Mouse (Mus musculus) hindbrain, embryonic 12.5 days (tissue): ENCODE measurements around the gene Sfxn1. TPM values are rescaled to one million over a fixed set of nuclear protein-coding genes. Genes with fewer than 3 reads are reported as not detected.
A peak's percentile ranks its signal among the peaks of the same experiment; 100 is the strongest.

ENCODE experiments used
- ATAC-seq: fragments of 200-750 bp; cut with Nextera tagmentation; 2 replicates; pipeline ENCODE4 v1.8.0; 2017; ENCODE audit warnings: moderate TSS enrichment; ENCODE audit not compliant: low FRiP score
- H3K27ac ChIP-seq: fragments of 300-500 bp; sonication (generic); 2 replicates; pipeline ENCODE4 v1.5.1; 2016; ENCODE audit warnings: mild to moderate bottlenecking
- H3K27me3 ChIP-seq: fragments of 300-500 bp; sonication (generic); 2 replicates; pipeline ENCODE4 v1.6.1; 2016; ENCODE audit warnings: mild to moderate bottlenecking
- H3K36me3 ChIP-seq: fragments of 300-500 bp; sonication (generic); 2 replicates; pipeline ENCODE4 v1.6.1; 2016; ENCODE audit warnings: mild to moderate bottlenecking
- H3K4me1 ChIP-seq: fragments of 300-500 bp; sonication (generic); 2 replicates; pipeline ENCODE4 v1.6.1; 2016
- H3K4me2 ChIP-seq: fragments of 300-500 bp; sonication (generic); replicated peaks from 2 replicates; pipeline ENCODE4 v1.6.1; 2016; ENCODE audit warnings: mild to moderate bottlenecking
- H3K4me3 ChIP-seq: fragments of 300-500 bp; sonication (generic); 2 replicates; pipeline ENCODE4 v1.5.1; 2016; ENCODE audit warnings: mild to moderate bottlenecking
- H3K9ac ChIP-seq: fragments of 300-500 bp; sonication (generic); 2 replicates; pipeline ENCODE4 v1.6.1; 2016; ENCODE audit warnings: mild to moderate bottlenecking, moderate library complexity
- H3K9me3 ChIP-seq: fragments of 300-500 bp; sonication (generic); replicated peaks from 2 replicates; pipeline ENCODE4 v1.6.1; 2016; ENCODE audit warnings: mild to moderate bottlenecking
- WGBS: fragments of 180-500 bp; shearing (Covaris S2); methylation state at CpG from one replicate; pipeline ENCODE4 v1.1.7; 2016; 5-methylcytosine and 5-hydroxymethylcytosine counted together
- polyA plus RNA-seq: library from polyadenylated mRNA; unstranded; fragments of >200 nt; fragmentation: Nextera tagmentation; extraction: Ambion mirVana; gene quantifications from 2 replicates; pipeline ENCODE4 v1.2.1, GENCODE M21; 2016

The Sfxn1 gene
- polyA plus RNA-seq, 1 experiment from 2014 or later: 72.6 TPM

DNA sequence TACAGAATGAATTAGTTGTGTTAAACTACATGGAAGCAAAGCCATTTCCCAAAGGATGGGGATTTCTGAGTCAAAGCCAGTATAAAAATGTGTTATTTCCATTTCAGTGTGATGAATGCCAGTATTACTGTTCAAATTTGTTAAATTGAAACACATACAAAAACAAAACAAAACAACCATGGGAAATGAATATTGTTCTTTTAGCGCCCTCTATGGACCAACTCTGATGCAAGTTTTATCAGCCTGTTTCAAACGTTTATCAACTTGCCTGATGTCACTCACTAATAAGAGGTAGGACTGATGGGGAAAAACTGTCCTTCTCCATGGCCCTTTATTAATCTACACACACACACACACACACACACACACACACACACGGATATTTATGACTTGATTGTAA is 8.4 kb upstream of the Sfxn1 start:
- ATAC-seq: no peak
- 3% methylated on average over 3 of the region's 3 CpGs for WGBS

DNA sequence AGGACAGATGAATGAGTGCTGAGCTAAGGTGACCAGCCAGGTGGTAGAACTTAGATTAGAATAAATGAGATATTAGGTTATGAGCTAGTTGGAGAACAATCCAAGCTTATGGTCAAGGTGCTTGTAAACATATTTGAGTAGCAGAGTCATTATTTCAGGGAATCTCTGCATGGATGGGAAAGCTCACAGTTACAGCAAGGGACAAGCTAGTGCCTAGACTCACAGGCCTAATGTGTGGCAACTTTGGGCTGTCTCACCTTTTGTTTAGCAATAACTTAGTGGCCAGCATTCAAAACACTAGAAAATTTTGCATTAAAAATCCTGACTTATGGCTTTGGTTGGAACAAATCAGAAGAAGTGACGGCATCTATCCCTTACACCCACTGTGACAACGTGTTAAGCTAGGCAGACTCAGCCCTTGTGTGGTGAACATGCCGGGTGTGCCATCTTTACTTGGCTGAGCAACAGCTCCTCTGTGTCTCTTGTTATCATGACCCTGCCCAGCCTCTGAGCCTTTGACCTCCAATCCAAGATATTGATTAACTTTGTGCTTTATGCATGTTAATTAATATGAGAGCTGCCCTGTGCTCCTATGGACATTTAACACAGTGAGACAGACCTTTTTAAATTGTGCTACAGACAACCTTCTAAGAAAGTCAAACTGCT is 5.5 kb upstream of the Sfxn1 start:
- ATAC-seq: no peak
- no peaks in the 10 kb centered on the region for H3K9me3 ChIP-seq

More for the DNA sequence above, 8.4 kb upstream of the Sfxn1 start:
- Histone ChIP-seq H3K27ac (no peak overlapping the region), H3K4me1 (no peaks in the 10 kb centered on the region; the same call in 1 of the 2 replicates), H3K36me3 (no peaks in the 10 kb centered on the region), H3K27me3 (peaks cover 7% of the 10 kb centered on the region), H3K9me3 (no peaks in the 10 kb centered on the region), H3K4me2 (no peak overlapping the region), H3K9ac (no peak overlapping the region), H3K4me3 (no peak overlapping the region)

GRCm38 (mm10) chr13:54067617-54068166 is 4.0 kb upstream of the Sfxn1 start:
- Histone ChIP-seq H3K4me3 (no peak overlapping the region), H3K4me2 (no peak overlapping the region), H3K9me3 (no peaks in the 10 kb centered on the region), H3K36me3 (no peaks in the 10 kb centered on the region), H3K27ac (no peak overlapping the region), H3K9ac (no peak overlapping the region), H3K4me1 (peaks cover 5% of the 10 kb centered on the region), H3K27me3 (peaks cover 7% of the 10 kb centered on the region)
- ATAC-seq: no peak
- 19% methylated on average over 6 of the region's 6 CpGs for WGBS

More for the DNA sequence above, 5.5 kb upstream of the Sfxn1 start:
- Histone ChIP-seq H3K4me3 (no peak overlapping the region), H3K27ac (no peak overlapping the region), H3K9ac (no peak overlapping the region), H3K4me1 (no peaks in the 10 kb centered on the region; the same call in 1 of the 2 replicates), H3K27me3 (peaks cover 7% of the 10 kb centered on the region), H3K36me3 (no peaks in the 10 kb centered on the region), H3K4me2 (no peak overlapping the region)
- 86% methylated on average over 3 of the region's 3 CpGs for WGBS

DNA sequence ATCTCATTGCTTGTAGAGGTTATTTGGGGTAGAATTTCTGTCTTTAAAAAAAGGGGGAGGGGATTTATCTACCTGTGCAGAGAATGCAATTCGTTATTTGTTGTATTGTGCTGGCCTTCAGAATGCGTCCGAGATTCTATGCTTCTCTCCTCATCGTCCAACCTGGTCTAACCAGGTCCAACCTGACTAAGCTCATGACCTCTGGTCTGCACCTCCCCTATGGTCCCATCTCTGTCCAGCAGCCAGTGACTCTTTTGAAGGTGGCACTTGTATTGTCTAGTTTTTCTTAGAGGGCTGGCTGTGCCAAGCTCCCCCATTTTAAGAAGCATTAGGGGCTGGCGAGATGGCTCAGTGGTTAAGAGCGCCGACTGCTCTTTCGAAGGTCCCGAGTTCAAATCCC is 658 bp upstream of the Sfxn1 start:
- WGBS: 96% methylated on average over 9 of the region's 9 CpGs
- H3K9ac ChIP-seq: no peak overlapping the region
- no peak overlapping the region for H3K4me3 ChIP-seq
- no peak overlapping the region for H3K4me2 ChIP-seq
- no peak overlapping the region for H3K27ac ChIP-seq
- no peaks in the 10 kb centered on the region for H3K27me3 ChIP-seq
- no peaks in the 10 kb centered on the region for H3K36me3 ChIP-seq
- no peaks in the 10 kb centered on the region for H3K9me3 ChIP-seq
- peaks cover 15% of the 10 kb centered on the region for H3K4me1 ChIP-seq
- no peak for ATAC-seq

GRCm38 (mm10) chr13:54072526-54073057 is 923 bp downstream of the Sfxn1 start:
- H3K4me2 ChIP-seq: peak overlapping the region; percentile 54
- H3K4me1 ChIP-seq: peaks cover 16% of the 10 kb centered on the region
- no peaks in the 10 kb centered on the region for H3K9me3 ChIP-seq
- peak overlapping the region; percentile 62 for H3K4me3 ChIP-seq
- WGBS: 38% methylated on average over 10 of the region's 10 CpGs
- H3K27ac ChIP-seq: no peak overlapping the region
- H3K27me3 ChIP-seq: no peaks in the 10 kb centered on the region
- H3K36me3 ChIP-seq: no peaks in the 10 kb centered on the region
- peak overlapping the region; percentile 82 for H3K9ac ChIP-seq
- ATAC-seq: no peak

DNA sequence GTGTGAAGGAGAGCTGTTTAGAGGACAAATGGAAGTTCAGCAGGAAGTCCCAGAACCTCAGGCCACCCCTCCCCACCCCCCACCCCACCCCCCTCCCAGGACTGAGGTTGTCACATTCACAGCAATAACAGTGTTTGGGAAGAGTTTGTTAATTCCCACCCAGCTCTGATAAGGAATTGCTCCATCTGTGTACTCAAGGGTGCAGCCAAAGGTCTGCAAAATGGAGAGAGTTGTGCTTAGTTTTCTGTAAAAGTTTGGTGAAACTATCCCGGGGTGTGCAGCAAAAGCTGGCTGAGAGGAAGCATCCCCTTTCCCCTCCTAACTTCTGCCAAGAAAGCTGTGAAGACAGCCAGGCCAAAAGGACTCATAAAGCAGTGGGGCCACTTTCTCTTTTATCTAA is 1.4 kb downstream of the Sfxn1 start:
- H3K9ac ChIP-seq: no peak overlapping the region
- WGBS: 64% methylated on average over 1 of the region's 1 CpGs
- ATAC-seq: no peak
- H3K4me1 ChIP-seq: peaks cover 17% of the 10 kb centered on the region
- H3K4me3 ChIP-seq: peak overlapping the region; percentile 62; the same call in 1 of the 2 replicates
- H3K36me3 ChIP-seq: no peaks in the 10 kb centered on the region
- H3K4me2 ChIP-seq: peak overlapping the region; percentile 54
- H3K27me3 ChIP-seq: no peaks in the 10 kb centered on the region
- no peak overlapping the region for H3K27ac ChIP-seq
- H3K9me3 ChIP-seq: no peaks in the 10 kb centered on the region

- no peaks in the 10 kb centered on the region for H3K27me3 ChIP-seq
- no peaks in the 10 kb centered on the region for H3K9me3 ChIP-seq
- no peak overlapping the region for H3K9ac ChIP-seq
- no peak overlapping the region for H3K4me3 ChIP-seq
- 80% methylated on average over 2 of the region's 2 CpGs for WGBS
- H3K4me2 ChIP-seq: peak overlapping the region; percentile 54; the same call in 1 of the 2 replicates
- no peak overlapping the region for H3K27ac ChIP-seq
- H3K4me1 ChIP-seq: peaks cover 17% of the 10 kb centered on the region
- ATAC-seq: no peak
- H3K36me3 ChIP-seq: no peaks in the 10 kb centered on the region
Observed at GRCm38 (mm10) chr13:54073491-54073890, 1.8 kb downstream of the Sfxn1 start.

- ATAC-seq: no peak
- no peak overlapping the region for H3K27ac ChIP-seq
- no peak overlapping the region for H3K9ac ChIP-seq
- no peak overlapping the region for H3K4me3 ChIP-seq
- H3K36me3 ChIP-seq: no peaks in the 10 kb centered on the region
- H3K4me2 ChIP-seq: no peak overlapping the region
- 95% methylated on average over 2 of the region's 2 CpGs for WGBS
- no peaks in the 10 kb centered on the region for H3K9me3 ChIP-seq
- H3K27me3 ChIP-seq: no peaks in the 10 kb centered on the region
- H3K4me1 ChIP-seq: peaks cover 17% of the 10 kb centered on the region
Observed at GRCm38 (mm10) chr13:54075416-54075815, 3.7 kb downstream of the Sfxn1 start.

GRCm38 (mm10) chr13:54076051-54076450 is 4.4 kb downstream of the Sfxn1 start:
- Histone ChIP-seq H3K27me3 (no peaks in the 10 kb centered on the region), H3K36me3 (no peaks in the 10 kb centered on the region), H3K4me1 (peaks cover 17% of the 10 kb centered on the region), H3K9me3 (no peaks in the 10 kb centered on the region), H3K4me3 (no peak overlapping the region), H3K9ac (no peak overlapping the region), H3K27ac (no peak overlapping the region), H3K4me2 (no peak overlapping the region)
- ATAC-seq: no peak
- WGBS: 98% methylated on average over 6 of the region's 6 CpGs

GRCm38 (mm10) chr13:54076762-54077460 is 5.2 kb downstream of the Sfxn1 start:
- Histone ChIP-seq H3K4me2 (no peak overlapping the region), H3K4me3 (no peak overlapping the region), H3K27ac (no peak overlapping the region), H3K27me3 (no peaks in the 10 kb centered on the region), H3K9ac (no peak overlapping the region), H3K36me3 (no peaks in the 10 kb centered on the region), H3K4me1 (peaks cover 17% of the 10 kb centered on the region), H3K9me3 (no peaks in the 10 kb centered on the region)
- no peak for ATAC-seq
- WGBS: 91% methylated on average over 11 of the region's 11 CpGs

DNA sequence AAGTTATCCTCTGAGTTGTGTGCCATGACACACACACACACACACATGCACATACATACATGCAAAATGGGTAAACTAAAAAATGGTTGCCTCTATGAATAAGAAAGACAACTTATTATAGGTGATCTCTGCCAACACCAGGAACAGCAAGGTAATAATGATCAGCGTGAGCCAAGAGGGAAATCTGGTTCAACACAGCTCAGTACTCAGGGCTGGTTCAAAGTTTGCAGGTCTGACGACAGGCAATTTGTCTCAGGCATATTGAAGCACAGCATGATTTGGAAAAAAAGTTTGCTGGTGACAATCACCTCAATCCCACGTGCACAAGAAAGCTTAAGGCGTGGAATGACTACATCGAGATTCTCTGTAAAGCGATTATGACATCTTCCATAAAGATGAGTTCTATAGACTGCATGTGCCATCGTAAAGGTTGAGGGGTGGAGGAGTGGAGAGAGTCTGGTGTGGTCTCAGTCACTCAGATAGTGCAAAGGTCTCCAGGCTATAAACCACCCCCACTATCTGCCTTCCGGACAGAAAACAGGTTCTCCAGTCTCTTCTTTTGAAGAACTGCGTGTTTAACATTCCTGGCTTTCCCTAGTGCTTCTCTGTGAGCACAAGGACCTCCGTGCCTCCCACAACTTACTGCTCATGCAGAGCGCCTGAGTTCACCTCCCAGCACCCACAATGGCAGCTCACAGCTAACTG is 6.0 kb downstream of the Sfxn1 start:
- ATAC-seq: no peak
- H3K9me3 ChIP-seq: no peaks in the 10 kb centered on the region
- no peak overlapping the region for H3K4me3 ChIP-seq
- no peak overlapping the region for H3K4me2 ChIP-seq
- H3K9ac ChIP-seq: no peak overlapping the region
- no peaks in the 10 kb centered on the region for H3K27me3 ChIP-seq
- H3K4me1 ChIP-seq: peaks cover 13% of the 10 kb centered on the region
- H3K27ac ChIP-seq: no peak overlapping the region
- 87% methylated on average over 11 of the region's 11 CpGs for WGBS
- H3K36me3 ChIP-seq: no peaks in the 10 kb centered on the region
